Mouse (Mus musculus): ENCODE data around the gene Ripor2. TPM values are rescaled to one million over a fixed set of nuclear protein-coding genes. Genes with fewer than 3 reads are reported as not detected.

Gene Ripor2
- polyA plus RNA-seq, 1 experiment from 2014 or later, result 9.2 TPM

- WGBS, result 80% methylated on average over 7 of the region's 7 CpGs
- Histone ChIP-seq H3K4me2 (no peak overlapping the region), H3K36me3 (ENCODE audit: control insufficient read depth, insufficient read depth, low read length) (no peaks in the 10 kb centered on the region), H3K27ac (ENCODE audit: low read depth, low read length) (no peak overlapping the region), H3K4me1 (ENCODE audit: control insufficient read depth, insufficient read depth, low read length) (0 out of 2 replicates have a peak, but pooled peaks cover 2% of the 10 kb centered on the region), H3K4me3 (ENCODE audit: low read depth, low read length) (no peak overlapping the region), H3K9ac (ENCODE audit: low read length) (no peak overlapping the region), H3K9me3 (ENCODE audit: control insufficient read depth, low read length) (no peaks in the 10 kb centered on the region), H3K27me3 (ENCODE audit: control insufficient read depth, insufficient read depth, low read length) (no peaks in the 10 kb centered on the region)
- ATAC-seq (ENCODE audit: low FRiP score) (no peak), DNase-seq (ENCODE audit: low spot score, missing footprints) (peak; percentile 75)
Observed at GRCm38 (mm10) chr13:24717677-24718076, 135.7 kb downstream of the Ripor2 start.

DNA sequence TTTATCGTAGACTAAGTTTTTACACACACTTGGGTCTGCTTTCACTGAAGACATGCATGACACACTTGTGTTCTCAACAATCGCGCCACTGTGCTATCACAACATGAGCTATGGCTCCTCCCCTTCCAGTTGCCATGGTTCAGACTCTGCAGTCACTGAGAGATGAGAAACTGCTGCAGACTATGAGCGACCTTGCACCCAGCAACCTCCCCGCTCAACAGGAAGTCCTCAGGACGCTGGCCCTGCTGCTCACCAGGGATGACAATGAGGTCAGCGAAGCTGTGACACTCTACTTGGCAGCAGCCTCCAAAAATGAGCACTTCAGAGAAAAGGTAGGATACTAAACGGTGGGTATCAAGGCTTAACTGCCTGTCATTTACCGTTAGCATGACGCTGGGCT, 139.5 kb downstream of the Ripor2 start:
- Histone ChIP-seq H3K4me3 (ENCODE audit: low read depth, low read length) (no peak overlapping the region), H3K27ac (ENCODE audit: low read depth, low read length) (no peak overlapping the region), H3K4me2 (no peak overlapping the region), H3K9ac (ENCODE audit: low read length) (no peak overlapping the region), H3K4me1 (ENCODE audit: control insufficient read depth, insufficient read depth, low read length) (no peaks in the 10 kb centered on the region), H3K9me3 (ENCODE audit: control insufficient read depth, low read length) (no peaks in the 10 kb centered on the region), H3K27me3 (ENCODE audit: control insufficient read depth, insufficient read depth, low read length) (no peaks in the 10 kb centered on the region), H3K36me3 (ENCODE audit: control insufficient read depth, insufficient read depth, low read length) (no peaks in the 10 kb centered on the region)
- no peak for ATAC-seq (ENCODE audit: low FRiP score)
- DNase-seq (ENCODE audit: low spot score, missing footprints), result peak; percentile 19
- WGBS, result 89% methylated on average over 10 of the region's 10 CpGs

GRCm38 (mm10) chr13:24723699-24724394, 141.9 kb downstream of the Ripor2 start:
- Histone ChIP-seq H3K9me3 (ENCODE audit: control insufficient read depth, low read length) (no peaks in the 10 kb centered on the region), H3K4me3 (ENCODE audit: low read depth, low read length) (no peak overlapping the region), H3K4me1 (ENCODE audit: control insufficient read depth, insufficient read depth, low read length) (0 out of 2 replicates have a peak, but pooled peaks cover 2% of the 10 kb centered on the region), H3K27ac (ENCODE audit: low read depth, low read length) (no peak overlapping the region), H3K4me2 (no peak overlapping the region), H3K27me3 (ENCODE audit: control insufficient read depth, insufficient read depth, low read length) (no peaks in the 10 kb centered on the region), H3K9ac (ENCODE audit: low read length) (no peak overlapping the region), H3K36me3 (ENCODE audit: control insufficient read depth, insufficient read depth, low read length) (no peaks in the 10 kb centered on the region)
- WGBS, result 61% methylated on average over 8 of the region's 8 CpGs
- no peak for DNase-seq (ENCODE audit: low spot score, missing footprints)
- no peak for ATAC-seq (ENCODE audit: low FRiP score)

GRCm38 (mm10) chr13:24724395-24724759, 142.4 kb downstream of the Ripor2 start:
- Histone ChIP-seq H3K4me3 (ENCODE audit: low read depth, low read length) (no peak overlapping the region), H3K9me3 (ENCODE audit: control insufficient read depth, low read length) (no peaks in the 10 kb centered on the region), H3K27ac (ENCODE audit: low read depth, low read length) (no peak overlapping the region), H3K9ac (ENCODE audit: low read length) (no peak overlapping the region), H3K27me3 (ENCODE audit: control insufficient read depth, insufficient read depth, low read length) (no peaks in the 10 kb centered on the region), H3K4me1 (ENCODE audit: control insufficient read depth, insufficient read depth, low read length) (0 out of 2 replicates have a peak, but pooled peaks cover 2% of the 10 kb centered on the region), H3K36me3 (ENCODE audit: control insufficient read depth, insufficient read depth, low read length) (no peaks in the 10 kb centered on the region), H3K4me2 (no peak overlapping the region)
- 63% methylated on average over 4 of the region's 4 CpGs for WGBS
- DNase-seq (ENCODE audit: low spot score, missing footprints) (no peak), ATAC-seq (ENCODE audit: low FRiP score) (no peak)

DNA sequence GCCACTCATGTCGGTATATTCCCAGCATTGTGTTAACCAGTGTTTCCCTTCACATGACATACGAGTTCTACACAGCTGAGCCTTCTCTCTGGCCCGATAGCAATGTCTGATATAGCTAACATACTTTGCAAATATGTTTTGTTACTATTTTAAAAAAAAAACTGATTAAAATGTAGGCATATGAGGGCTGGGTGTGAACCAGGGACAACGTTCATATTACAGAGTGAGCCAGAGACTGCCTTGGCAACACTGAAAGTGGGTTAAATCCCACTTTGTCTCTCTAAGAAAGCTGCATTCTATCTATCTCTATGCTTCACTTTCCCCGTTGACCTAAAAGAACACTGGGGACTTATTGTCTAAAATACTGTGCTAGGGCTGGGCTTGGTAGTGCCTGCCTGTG, 147.1 kb downstream of the Ripor2 start:
- ATAC-seq (ENCODE audit: low FRiP score) (no peak), DNase-seq (ENCODE audit: low spot score, missing footprints) (no peak)
- H3K27ac ChIP-seq (ENCODE audit: low read depth, low read length), result no peak overlapping the region
- no peaks in the 10 kb centered on the region for H3K9me3 ChIP-seq (ENCODE audit: control insufficient read depth, low read length)
- H3K27me3 ChIP-seq (ENCODE audit: control insufficient read depth, insufficient read depth, low read length), result no peaks in the 10 kb centered on the region
- H3K4me3 ChIP-seq (ENCODE audit: low read depth, low read length), result no peak overlapping the region
- H3K36me3 ChIP-seq (ENCODE audit: control insufficient read depth, insufficient read depth, low read length), result no peaks in the 10 kb centered on the region
- 0 out of 2 replicates have a peak, but pooled peaks cover 2% of the 10 kb centered on the region for H3K4me1 ChIP-seq (ENCODE audit: control insufficient read depth, insufficient read depth, low read length)
- WGBS, result 92% methylated on average over 5 of the region's 5 CpGs
- no peak overlapping the region for H3K4me2 ChIP-seq
- H3K9ac ChIP-seq (ENCODE audit: low read length), result no peak overlapping the region

DNA sequence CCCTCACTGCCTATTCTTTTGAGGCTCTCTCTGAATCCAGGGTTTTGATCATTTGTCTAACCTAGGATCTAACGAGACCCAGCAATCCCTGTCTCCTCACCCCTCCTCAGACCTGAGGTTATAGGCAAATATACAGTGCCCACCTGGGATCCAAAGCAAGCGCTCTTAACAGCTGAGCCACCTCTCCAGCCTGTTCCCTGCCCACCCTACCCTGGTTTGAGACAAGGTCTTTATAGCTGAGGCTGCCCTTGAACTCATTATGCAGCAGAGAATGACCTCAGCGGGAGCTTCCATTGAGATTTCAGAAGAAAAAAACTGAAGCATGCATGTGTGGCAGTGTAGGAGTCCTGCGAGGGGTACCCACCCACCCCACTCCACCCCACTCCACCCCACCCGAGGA, 152.5 kb downstream of the Ripor2 start:
- Histone ChIP-seq H3K9me3 (ENCODE audit: control insufficient read depth, low read length) (no peaks in the 10 kb centered on the region), H3K4me2 (no peak overlapping the region), H3K27me3 (ENCODE audit: control insufficient read depth, insufficient read depth, low read length) (no peaks in the 10 kb centered on the region), H3K27ac (ENCODE audit: low read depth, low read length) (no peak overlapping the region), H3K9ac (ENCODE audit: low read length) (no peak overlapping the region), H3K4me1 (ENCODE audit: control insufficient read depth, insufficient read depth, low read length) (no peaks in the 10 kb centered on the region), H3K4me3 (ENCODE audit: low read depth, low read length) (no peak overlapping the region), H3K36me3 (ENCODE audit: control insufficient read depth, insufficient read depth, low read length) (no peaks in the 10 kb centered on the region)
- DNase-seq (ENCODE audit: low spot score, missing footprints) (no peak), ATAC-seq (ENCODE audit: low FRiP score) (no peak)
- 90% methylated on average over 5 of the region's 5 CpGs for WGBS

GRCm38 (mm10) chr13:24735608-24736131, 153.7 kb downstream of the Ripor2 start:
- WGBS, result 92% methylated on average over 6 of the region's 6 CpGs
- no peak overlapping the region for H3K4me2 ChIP-seq
- H3K36me3 ChIP-seq (ENCODE audit: control insufficient read depth, insufficient read depth, low read length), result no peaks in the 10 kb centered on the region
- H3K9me3 ChIP-seq (ENCODE audit: control insufficient read depth, low read length), result no peaks in the 10 kb centered on the region
- no peak overlapping the region for H3K4me3 ChIP-seq (ENCODE audit: low read depth, low read length)
- no peak overlapping the region for H3K9ac ChIP-seq (ENCODE audit: low read length)
- no peak for ATAC-seq (ENCODE audit: low FRiP score)
- H3K27ac ChIP-seq (ENCODE audit: low read depth, low read length), result no peak overlapping the region
- H3K27me3 ChIP-seq (ENCODE audit: control insufficient read depth, insufficient read depth, low read length), result no peaks in the 10 kb centered on the region
- no peak for DNase-seq (ENCODE audit: low spot score, missing footprints)
- no peaks in the 10 kb centered on the region for H3K4me1 ChIP-seq (ENCODE audit: control insufficient read depth, insufficient read depth, low read length)

GRCm38 (mm10) chr13:24741028-24741427, 159.0 kb downstream of the Ripor2 start, which contains the start of gene Armh2:
Gene Armh2 (plus strand): TSS chr13:24741232.
- Histone ChIP-seq H3K27me3 (ENCODE audit: control insufficient read depth, insufficient read depth, low read length) (no peaks in the 10 kb centered on the region), H3K4me2 (no peak within 1 kb of the TSS), H3K4me3 (ENCODE audit: low read depth, low read length) (no peak within 1 kb of the TSS), H3K9ac (ENCODE audit: low read length) (no peak within 1 kb of the TSS), H3K9me3 (ENCODE audit: control insufficient read depth, low read length) (no peaks in the 10 kb centered on the region), H3K27ac (ENCODE audit: low read depth, low read length) (no peak within 1 kb of the TSS), H3K36me3 (ENCODE audit: control insufficient read depth, insufficient read depth, low read length) (no peaks in the 10 kb centered on the region), H3K4me1 (ENCODE audit: control insufficient read depth, insufficient read depth, low read length) (no peaks in the 10 kb centered on the region)
- ATAC-seq (ENCODE audit: low FRiP score) (no peak), DNase-seq (ENCODE audit: low spot score, missing footprints) (peak; percentile 74)
- WGBS, result 91% methylated on average over 10 of the region's 10 CpGs

GRCm38 (mm10) chr13:24747823-24748222, 165.8 kb downstream of the Ripor2 start:
- Histone ChIP-seq H3K9ac (ENCODE audit: low read length) (no peak overlapping the region), H3K27me3 (ENCODE audit: control insufficient read depth, insufficient read depth, low read length) (no peaks in the 10 kb centered on the region), H3K27ac (ENCODE audit: low read depth, low read length) (no peak overlapping the region), H3K9me3 (ENCODE audit: control insufficient read depth, low read length) (no peaks in the 10 kb centered on the region), H3K36me3 (ENCODE audit: control insufficient read depth, insufficient read depth, low read length) (peaks cover 12% of the 10 kb centered on the region), H3K4me3 (ENCODE audit: low read depth, low read length) (no peak overlapping the region), H3K4me1 (ENCODE audit: control insufficient read depth, insufficient read depth, low read length) (no peaks in the 10 kb centered on the region), H3K4me2 (no peak overlapping the region)
- ATAC-seq (ENCODE audit: low FRiP score) (no peak), DNase-seq (ENCODE audit: low spot score, missing footprints) (peak; percentile 66)
- 92% methylated on average over 3 of the region's 3 CpGs for WGBS
